Mouse (Mus musculus): ENCODE measurements around the gene Spdya.
"Not testable (repeated sequence)": the region's sequence is repeated elsewhere in the genome, so short reads cannot be mapped to it uniquely, and the experiment has no call there.

Gene Spdya

GRCm38 (mm10) chr17:71633350-71633749 is 81.5 kb downstream of the Spdya start:
- DNase-seq: no peak

- DNase-seq: no peak
Observed at GRCm38 (mm10) chr17:71636786-71637185, 84.9 kb downstream of the Spdya start.

GRCm38 (mm10) chr17:71637750-71638265 is 85.9 kb downstream of the Spdya start:
- DNase-seq: no peak

- not testable (repeated sequence) for DNase-seq
Observed at GRCm38 (mm10) chr17:71639056-71639455, 87.2 kb downstream of the Spdya start.

Data from B cell, adult 2 months (primary cell).